Mouse (Mus musculus): ENCODE results near the gene Tmem151a.

DNA sequence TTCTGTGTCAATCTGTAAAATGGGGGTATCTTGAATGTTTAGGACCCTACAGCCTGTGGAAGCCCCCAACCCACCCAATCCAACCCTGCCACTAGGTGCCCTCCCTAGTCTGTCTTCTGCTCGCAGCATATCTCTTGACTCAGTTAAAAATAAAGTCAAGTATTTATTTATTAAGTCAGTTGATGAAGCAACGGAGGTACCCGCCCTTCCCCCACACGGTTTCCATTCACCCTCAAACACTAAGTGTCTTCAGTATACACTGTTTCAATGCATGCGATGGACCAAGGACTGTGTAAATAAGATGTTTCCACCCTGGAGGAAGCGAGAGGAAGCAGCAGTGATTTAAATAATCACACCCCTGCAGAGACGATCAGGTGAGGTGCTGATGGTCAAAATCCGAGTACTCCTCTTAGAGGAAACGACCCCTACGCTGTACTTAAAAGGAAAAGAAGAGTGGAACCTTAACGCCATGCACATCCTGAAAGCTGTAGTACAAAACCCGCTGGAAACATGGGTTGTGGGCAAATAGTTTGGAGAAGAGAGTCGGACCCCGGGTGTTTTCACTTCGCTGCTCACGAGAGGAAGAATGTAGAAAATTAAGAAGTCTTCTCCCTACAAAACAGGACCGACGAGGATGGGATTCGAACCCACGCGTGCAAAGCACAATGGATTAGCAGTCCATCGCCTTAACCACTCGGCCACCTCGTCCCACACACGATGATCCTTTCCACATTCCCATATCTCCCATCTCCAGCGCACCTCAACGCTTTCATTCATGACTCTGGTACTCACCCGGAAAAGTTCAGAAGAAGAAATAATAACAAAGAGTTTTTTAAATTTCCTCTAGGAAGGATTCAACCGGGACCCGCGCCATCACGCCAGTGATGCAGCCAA is 47.4 kb downstream of the Tmem151a start:
- no peak for TF ChIP-seq ETS1 (conservative IDR thresholded peaks at IDR 0.05; ENCODE audit: low read depth, low read length)
- TF ChIP-seq MAX (IDR thresholded peaks at IDR 0.05; ENCODE audit: low read length): no peak; the same call in 1 of the 2 replicates
- TF ChIP-seq CTCF (conservative IDR thresholded peaks at IDR 0.05 in 1 of 2, IDR thresholded peaks at IDR 0.05 in 1 of 2; ENCODE audit: low read depth in 2 of 2, low read length in 2 of 2): no peak
- 0 out of 2 replicates have a peak, but pooled peaks have one; percentile 53 for TF ChIP-seq MXI1 (IDR thresholded peaks at IDR 0.05; ENCODE audit: low read depth, low read length)
- TF ChIP-seq EP300 (IDR thresholded peaks at IDR 0.05; ENCODE audit: low read length): 0 out of 2 replicates have a peak, but pooled peaks have one; percentile 14
- TF ChIP-seq USF1 (IDR thresholded peaks at IDR 0.05; ENCODE audit: low read depth, low read length): no peak
- TF ChIP-seq E2F4 (IDR thresholded peaks at IDR 0.05; ENCODE audit: insufficient replicate concordance, low read depth, low read length): 0 out of 2 replicates have a peak, but pooled peaks have one; percentile 26
